Mouse (Mus musculus) lung, embryonic 14.5 days (tissue): ENCODE data around the gene Efna2. TPM values are rescaled to one million over a fixed set of nuclear protein-coding genes. Genes with fewer than 3 reads are reported as not detected.

Experiments used
- ATAC-seq: fragments of 200-750 bp; cut with Nextera tagmentation; 2 replicates; pipeline ENCODE4 v1.8.0; 2017; ENCODE audit warnings: mild to moderate bottlenecking, moderate TSS enrichment, moderate library complexity; ENCODE audit not compliant: insufficient read depth
- DNase-seq: peaks from one replicate; pipeline ENCODE4 v3.0.0-alpha.2; 2015
- H3K27ac ChIP-seq: fragments of 300-500 bp; sonication (generic); 2 replicates; pipeline ENCODE4 v1.5.1; 2014; ENCODE audit warnings: low read depth, mild to moderate bottlenecking, moderate library complexity
- H3K27me3 ChIP-seq: fragments of 300-500 bp; sonication (generic); 2 replicates; pipeline ENCODE4 v1.6.1; 2014; ENCODE audit warnings: low read length, control low read depth; ENCODE audit not compliant: insufficient read depth
- H3K36me3 ChIP-seq: fragments of 300-500 bp; sonication (generic); 2 replicates; pipeline ENCODE4 v1.6.1; 2014; ENCODE audit warnings: control low read depth; ENCODE audit not compliant: insufficient read depth
- H3K4me1 ChIP-seq: fragments of 300-500 bp; sonication (generic); 2 replicates; pipeline ENCODE4 v1.6.1; 2014; ENCODE audit warnings: antibody characterized with exemption, control low read depth; ENCODE audit not compliant: insufficient read depth
- H3K4me2 ChIP-seq: fragments of 300-500 bp; sonication (generic); 2 replicates; pipeline ENCODE4 v1.6.1; 2014; ENCODE audit warnings: mild to moderate bottlenecking
- H3K4me3 ChIP-seq: fragments of 300-500 bp; sonication (generic); 2 replicates; pipeline ENCODE4 v1.5.1; 2014; ENCODE audit warnings: low read depth, low read length
- H3K9ac ChIP-seq: fragments of 300-500 bp; sonication (generic); 2 replicates; pipeline ENCODE4 v1.6.1; 2014
- H3K9me3 ChIP-seq: fragments of 300-500 bp; sonication (generic); 2 replicates; pipeline ENCODE4 v1.6.1; 2016; ENCODE audit warnings: low read depth, low read length, control low read depth
- CTCF ChIP-seq: IDR thresholded peaks from 2 replicates; pipeline ENCODE4 v1.5.1; 2016; ENCODE audit warnings: antibody characterized with exemption, low read depth
- WGBS: fragments of 180-500 bp; shearing (Covaris S2); extraction: QIAGEN DNeasy Blood & Tissue Kit; methylation state at CpG from one replicate; pipeline ENCODE4 v1.1.7; 2014; 5-methylcytosine and 5-hydroxymethylcytosine counted together
- polyA plus RNA-seq: library from polyadenylated mRNA; unstranded; fragments of >200 nt; fragmentation: Nextera tagmentation; extraction: Ambion mirVana; gene quantifications from 2 replicates; pipeline ENCODE4 v1.2.1, GENCODE M21; 2014

The Efna2 gene
- polyA plus RNA-seq, 1 experiment from 2014 or later: 22.7 TPM

DNA sequence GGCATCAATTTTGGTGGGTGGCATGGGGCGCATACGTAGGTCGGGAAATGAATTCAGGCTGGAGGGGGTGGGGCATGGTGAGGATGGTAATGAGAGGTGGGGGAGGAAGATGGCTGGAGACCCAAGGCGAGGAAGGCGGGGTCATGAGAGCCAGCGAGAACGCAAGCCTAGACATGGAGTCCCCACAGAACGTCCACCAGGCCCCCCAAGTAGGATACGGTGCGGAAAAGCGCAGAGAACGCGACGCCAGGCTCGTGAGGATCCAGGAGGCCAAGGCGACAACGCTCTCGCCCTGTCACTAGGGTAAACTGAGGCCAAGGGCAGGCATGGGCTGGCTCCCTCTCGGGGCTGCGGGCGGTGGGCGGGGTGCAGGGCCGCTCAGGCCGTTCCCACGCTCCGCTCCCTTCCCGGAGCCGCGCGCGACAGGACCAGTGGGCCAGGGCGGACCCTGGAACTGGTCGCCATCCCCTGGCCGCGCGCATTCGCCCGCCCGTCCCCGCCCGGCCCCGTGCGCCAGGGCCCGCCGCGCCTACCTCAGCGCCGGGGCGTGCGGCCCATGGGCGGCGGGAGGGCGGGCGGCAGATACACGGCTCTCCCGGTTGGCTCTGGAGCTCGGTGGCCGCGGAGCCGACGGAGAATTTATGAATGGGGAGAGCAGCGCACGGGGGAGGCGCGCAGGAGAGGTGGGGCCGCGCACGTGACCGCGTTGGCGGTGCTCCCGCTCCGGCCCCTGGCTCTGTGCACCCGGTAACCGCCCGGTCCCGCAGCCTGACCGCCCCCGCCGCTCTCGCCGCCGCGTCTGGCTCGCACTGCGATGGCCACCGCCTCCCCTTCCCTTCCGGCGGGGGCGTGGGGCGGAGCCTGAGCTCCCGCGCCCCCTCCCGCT lies 40.5 kb upstream of the Efna2 start, which contains the start of gene Atp5d:
Gene Atp5d (plus strand): TSS at position 80 of the 886 bp plus-strand sequence.
- Histone ChIP-seq H3K4me1 (peaks cover 9% of the 10 kb centered on the region; the same call in 1 of the 2 replicates), H3K9me3 (no peaks in the 10 kb centered on the region), H3K4me3 (peak within 1 kb of the TSS; percentile 67), H3K9ac (peak within 1 kb of the TSS; percentile 69), H3K27ac (peak within 1 kb of the TSS; percentile 69), H3K36me3 (peaks cover 5% of the 10 kb centered on the region), H3K4me2 (peak within 1 kb of the TSS; percentile 98), H3K27me3 (peaks cover 48% of the 10 kb centered on the region)
- no peak for TF ChIP-seq CTCF
- ATAC-seq (no peak), DNase-seq (peak; percentile 61)
- under 1% methylated on average over 93 of the region's 94 CpGs for WGBS

DNA sequence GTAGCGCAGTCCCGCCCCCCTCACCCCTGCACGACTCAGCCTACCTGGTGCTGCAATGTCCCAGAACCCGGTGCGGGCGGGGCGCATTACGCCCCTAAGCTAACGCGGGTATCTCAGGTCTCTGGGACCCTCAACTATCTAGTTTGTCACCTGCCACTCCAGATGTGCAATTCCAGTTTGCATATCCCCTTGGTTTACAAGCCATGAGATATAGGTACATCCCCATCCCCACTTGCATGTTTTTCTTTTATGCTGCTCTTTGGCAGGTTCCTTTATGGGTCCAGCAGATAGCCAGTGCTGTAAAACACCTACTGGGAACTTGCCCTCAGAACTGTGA lies 39.9 kb upstream of the Efna2 start:
- TF ChIP-seq CTCF: no peak
- WGBS: under 1% methylated on average over 10 of the region's 10 CpGs
- no peak overlapping the region for H3K27ac ChIP-seq

GRCm38 (mm10) chr10:80139975-80140665 lies 39.2 kb upstream of the Efna2 start:
- H3K36me3 ChIP-seq: peaks cover 17% of the 10 kb centered on the region
- H3K27ac ChIP-seq: 0 out of 2 replicates have a peak overlapping the region, but pooled peaks have one; percentile 12
- H3K27me3 ChIP-seq: peaks cover 48% of the 10 kb centered on the region
- no peak for DNase-seq
- H3K4me2 ChIP-seq: peak overlapping the region; percentile 98
- H3K9me3 ChIP-seq: no peaks in the 10 kb centered on the region
- TF ChIP-seq CTCF: no peak
- 73% methylated on average over 11 of the region's 11 CpGs for WGBS
- H3K9ac ChIP-seq: no peak overlapping the region
- no peak overlapping the region for H3K4me3 ChIP-seq
- peaks cover 9% of the 10 kb centered on the region; the same call in 1 of the 2 replicates for H3K4me1 ChIP-seq
- no peak for ATAC-seq

More for the DNA sequence above, 39.9 kb upstream of the Efna2 start:
- Histone ChIP-seq H3K4me3 (peak overlapping the region; percentile 67), H3K27me3 (peaks cover 48% of the 10 kb centered on the region), H3K4me1 (peaks cover 9% of the 10 kb centered on the region; the same call in 1 of the 2 replicates), H3K4me2 (peak overlapping the region; percentile 98), H3K9me3 (no peaks in the 10 kb centered on the region), H3K36me3 (peaks cover 10% of the 10 kb centered on the region), H3K9ac (peak overlapping the region; percentile 69)
- no peak for ATAC-seq
- no peak for DNase-seq

DNA sequence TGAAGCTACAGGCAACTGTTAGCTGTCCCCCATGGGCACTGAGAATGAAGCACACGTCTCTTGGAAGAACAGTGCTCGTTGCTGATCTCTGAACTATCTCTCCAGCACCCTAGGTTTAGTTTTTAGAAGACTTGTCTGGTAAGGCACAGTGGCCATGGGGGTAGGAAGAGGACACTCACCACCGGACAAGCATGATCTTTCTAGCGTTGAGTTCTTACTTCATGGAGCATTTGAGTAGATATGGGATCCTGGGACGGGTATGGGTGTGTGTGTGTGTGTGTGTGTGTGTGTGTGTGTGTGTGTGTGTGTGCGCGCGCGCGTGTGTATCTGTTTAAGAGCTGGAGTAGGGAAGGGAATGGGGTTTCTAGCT lies 38.6 kb upstream of the Efna2 start, which contains the start of gene Cbarp:
Gene Cbarp (minus strand): TSS at position 170 of the 370 bp plus-strand sequence.
- peak within 1 kb of the TSS; percentile 52 for H3K27ac ChIP-seq
- peak within 1 kb of the TSS; percentile 73 for H3K4me3 ChIP-seq
- ATAC-seq: no peak
- no peaks in the 10 kb centered on the region for H3K9me3 ChIP-seq
- no peak for DNase-seq
- peaks cover 9% of the 10 kb centered on the region; the same call in 1 of the 2 replicates for H3K4me1 ChIP-seq
- no peak for TF ChIP-seq CTCF
- H3K36me3 ChIP-seq: peaks cover 23% of the 10 kb centered on the region
- WGBS: 71% methylated on average over 10 of the region's 10 CpGs
- peaks cover 42% of the 10 kb centered on the region for H3K27me3 ChIP-seq
- peak within 1 kb of the TSS; percentile 24 for H3K9ac ChIP-seq
- peak within 1 kb of the TSS; percentile 98 for H3K4me2 ChIP-seq

GRCm38 (mm10) chr10:80141243-80141642 lies 38.0 kb upstream of the Efna2 start:
- peak overlapping the region; percentile 52 for H3K27ac ChIP-seq
- peaks cover 9% of the 10 kb centered on the region; the same call in 1 of the 2 replicates for H3K4me1 ChIP-seq
- peaks cover 36% of the 10 kb centered on the region for H3K27me3 ChIP-seq
- H3K4me3 ChIP-seq: peak overlapping the region; percentile 73
- no peaks in the 10 kb centered on the region for H3K9me3 ChIP-seq
- peak; percentile 62 for TF ChIP-seq CTCF
- WGBS: 0% methylated on average over 29 of the region's 29 CpGs
- peaks cover 29% of the 10 kb centered on the region for H3K36me3 ChIP-seq
- peak overlapping the region; percentile 77 for H3K4me2 ChIP-seq
- peak overlapping the region; percentile 24 for H3K9ac ChIP-seq
- DNase-seq (peak; percentile 97), ATAC-seq (peak; percentile 60)

GRCm38 (mm10) chr10:80141786-80142529 lies 37.3 kb upstream of the Efna2 start:
- Histone ChIP-seq H3K4me3 (peak overlapping the region; percentile 73), H3K36me3 (peaks cover 33% of the 10 kb centered on the region), H3K9me3 (no peaks in the 10 kb centered on the region), H3K4me2 (peak overlapping the region; percentile 77), H3K27ac (peak overlapping the region; percentile 88), H3K27me3 (peaks cover 29% of the 10 kb centered on the region), H3K9ac (peak overlapping the region; percentile 82), H3K4me1 (peaks cover 9% of the 10 kb centered on the region; the same call in 1 of the 2 replicates)
- peak; percentile 85 for ATAC-seq
- TF ChIP-seq CTCF: no peak
- 1% methylated on average over 43 of the region's 43 CpGs for WGBS
- peak; percentile 100 for DNase-seq
